23 mouse cellular contexts compared by ENCODE assay signal in the genomic region with DNA sequence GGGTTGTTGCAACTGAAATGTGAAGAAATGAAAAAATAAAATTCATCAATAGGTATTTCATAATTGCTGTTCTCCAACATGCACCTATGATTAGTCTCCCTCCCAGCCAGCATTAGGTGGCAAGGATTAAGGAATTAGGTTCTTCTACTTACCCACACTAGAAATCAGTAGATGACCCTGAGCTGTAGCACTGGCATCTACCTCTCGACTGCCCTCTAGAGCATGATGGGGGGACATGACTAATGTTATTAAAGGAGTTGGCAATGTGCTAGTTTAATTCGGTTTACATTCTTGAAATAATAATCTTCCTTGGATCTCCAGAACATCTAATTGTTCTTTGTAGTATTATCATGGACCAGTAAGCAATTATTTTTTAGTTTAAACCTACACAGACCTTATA.
DNase-seq lines count a peak whose midpoint lies in the region; ATAC-seq and TF ChIP-seq lines count a peak whose summit lies in the region.
"Had no signal": no experiment of that assay in that cellular context is flagged by ENCODE, and none has a peak within 500 bp of the region (broad histone marks: within the 10 kb centered on the region; RNA-seq: fewer than 3 reads in every experiment).

No protein-coding gene starts in this region.

- no peaks in the 10 kb centered on the region for H3K27me3 ChIP-seq in heart, postnatal 0 days (ENCODE audit: control insufficient read depth, insufficient read depth, low read length)
- H3K27me3 ChIP-seq in midbrain, postnatal 0 days (ENCODE audit: insufficient read depth, low read length), result no peaks in the 10 kb centered on the region
- no peaks in the 10 kb centered on the region for H3K27me3 ChIP-seq in midbrain, embryonic 14.5 days (ENCODE audit: control insufficient read depth, insufficient read depth, low read length)
- H3K27me3 ChIP-seq: embryonic facial prominence, embryonic 13.5 days; forebrain, embryonic 15.5 days; limb, embryonic 12.5 days; midbrain, embryonic 13.5 days had no signal

- H3K4me1 ChIP-seq in heart, postnatal 0 days (ENCODE audit: control insufficient read depth, insufficient read depth), result no peaks in the 10 kb centered on the region
- H3K4me1 ChIP-seq in midbrain, postnatal 0 days (ENCODE audit: insufficient read depth, low read length), result no peaks in the 10 kb centered on the region
- no peaks in the 10 kb centered on the region for H3K4me1 ChIP-seq in midbrain, embryonic 14.5 days (ENCODE audit: control insufficient read depth, insufficient read depth, low read length)
- H3K4me1 ChIP-seq: embryonic facial prominence, embryonic 13.5 days; forebrain, embryonic 15.5 days; limb, embryonic 12.5 days; midbrain, embryonic 13.5 days had no signal

- WGBS in heart, postnatal 0 days, result 53% methylated on average over 2 of the region's 2 CpGs
- WGBS in midbrain, postnatal 0 days, result 77% methylated on average over 2 of the region's 2 CpGs
- 79% methylated on average over 2 of the region's 2 CpGs for WGBS in midbrain, embryonic 14.5 days

- no peak for TF ChIP-seq EP300 in heart, postnatal 0 days (IDR thresholded peaks at IDR 0.05; ENCODE audit: low read depth)

- DNase-seq in adrenal gland, postnatal 14 days, result peak; percentile 33
- no peak for DNase-seq in adrenal gland, postnatal 25 days
- DNase-seq in heart, postnatal 0 days (ENCODE audit: low spot score), result no peak
- DNase-seq in heart, adult 9 months (ENCODE audit: low spot score in 2 of 2), result no peak
- no peak for DNase-seq in midbrain, postnatal 0 days (ENCODE audit: low spot score)
- no peak for DNase-seq in midbrain, embryonic 14.5 days
- DNase-seq in ovary, postnatal 10 days (ENCODE audit: low spot score), result no peak
- DNase-seq: cerebellum, adult 2 months; gastrocnemius, postnatal 25 days; heart, postnatal 14 days; lung, postnatal 14 days; right cerebral cortex, postnatal 14 days; spleen, adult 18-20 months; thymus, postnatal 36 days had no signal

- no peaks in the 10 kb centered on the region for H3K9me3 ChIP-seq in heart, postnatal 0 days (replicated peaks; ENCODE audit: control insufficient read depth, low read length)
- no peaks in the 10 kb centered on the region for H3K9me3 ChIP-seq in midbrain, postnatal 0 days (ENCODE audit: low read length)
- H3K9me3 ChIP-seq in midbrain, embryonic 14.5 days (ENCODE audit: control insufficient read depth, low read length), result no peaks in the 10 kb centered on the region
- H3K9me3 ChIP-seq: embryonic facial prominence, embryonic 13.5 days; forebrain, embryonic 15.5 days; limb, embryonic 12.5 days; midbrain, embryonic 13.5 days had no signal

- ATAC-seq in heart, postnatal 0 days (ENCODE audit: insufficient read depth, low read depth), result no peak
- no peak for ATAC-seq in midbrain, postnatal 0 days (ENCODE audit: low FRiP score)
- ATAC-seq in midbrain, embryonic 14.5 days (ENCODE audit: low FRiP score, low TSS enrichment), result no peak
- ATAC-seq: activated CD4-positive, CD25-positive, alpha-beta regulatory T cell, adult 4 months; forebrain, embryonic 15.5 days; midbrain, embryonic 13.5 days had no signal

- no peak overlapping the region for H3K9ac ChIP-seq in heart, postnatal 0 days (replicated peaks; ENCODE audit: low read depth, low read length)
- no peak overlapping the region for H3K9ac ChIP-seq in midbrain, postnatal 0 days (replicated peaks; ENCODE audit: low read length, poor library complexity, severe bottlenecking)
- no peak overlapping the region for H3K9ac ChIP-seq in midbrain, embryonic 14.5 days (replicated peaks; ENCODE audit: low read length)
- H3K9ac ChIP-seq: embryonic facial prominence, embryonic 13.5 days; forebrain, embryonic 15.5 days; hindbrain, embryonic 14.5 days; limb, embryonic 12.5 days; liver, embryonic 14.5 days; midbrain, embryonic 13.5 days had no signal

- TF ChIP-seq CTCF in heart, postnatal 0 days (IDR thresholded peaks at IDR 0.05; ENCODE audit: low read depth), result peak; percentile 16; the same call in 1 of the 2 replicates
- TF ChIP-seq CTCF in midbrain, postnatal 0 days (IDR thresholded peaks at IDR 0.05), result peak; percentile 20

- H3K4me2 ChIP-seq in heart, postnatal 0 days (ENCODE audit: low read depth, low read length), result no peak overlapping the region
- no peak overlapping the region for H3K4me2 ChIP-seq in midbrain, postnatal 0 days (ENCODE audit: low read depth, low read length, poor library complexity, severe bottlenecking)
- H3K4me2 ChIP-seq in midbrain, embryonic 14.5 days (ENCODE audit: low read length), result no peak overlapping the region
- H3K4me2 ChIP-seq: embryonic facial prominence, embryonic 13.5 days; forebrain, embryonic 15.5 days; heart, embryonic 11.5 days; hindbrain, embryonic 14.5 days; limb, embryonic 12.5 days; midbrain, embryonic 13.5 days had no signal

- no peak overlapping the region for H3K27ac ChIP-seq in heart, postnatal 0 days (ENCODE audit: low read depth)
- no peak overlapping the region for H3K27ac ChIP-seq in midbrain, postnatal 0 days (ENCODE audit: low read depth, low read length)
- no peak overlapping the region for H3K27ac ChIP-seq in midbrain, embryonic 14.5 days (replicated peaks; ENCODE audit: low read depth, low read length)
- H3K27ac ChIP-seq: embryonic facial prominence, embryonic 13.5 days; forebrain, embryonic 15.5 days; hindbrain, embryonic 14.5 days; limb, embryonic 12.5 days; liver, embryonic 14.5 days; midbrain, embryonic 13.5 days had no signal

- no peaks in the 10 kb centered on the region for H3K36me3 ChIP-seq in heart, postnatal 0 days (replicated peaks; ENCODE audit: control insufficient read depth, insufficient read depth, low read length)
- no peaks in the 10 kb centered on the region for H3K36me3 ChIP-seq in midbrain, postnatal 0 days (ENCODE audit: insufficient read depth, low read length)
- H3K36me3 ChIP-seq in midbrain, embryonic 14.5 days (ENCODE audit: control insufficient read depth, insufficient read depth, low read length), result no peaks in the 10 kb centered on the region
- H3K36me3 ChIP-seq: embryonic facial prominence, embryonic 13.5 days; forebrain, embryonic 15.5 days; limb, embryonic 12.5 days; midbrain, embryonic 13.5 days had no signal

- H3K4me3 ChIP-seq in heart, postnatal 0 days (ENCODE audit: low read depth, low read length), result no peak overlapping the region
- H3K4me3 ChIP-seq in midbrain, postnatal 0 days (ENCODE audit: low read depth, low read length), result no peak overlapping the region
- H3K4me3 ChIP-seq in midbrain, embryonic 14.5 days (replicated peaks; ENCODE audit: low read depth, low read length), result no peak overlapping the region
- H3K4me3 ChIP-seq: embryonic facial prominence, embryonic 13.5 days; forebrain, embryonic 15.5 days; limb, embryonic 12.5 days; midbrain, embryonic 13.5 days; myocyte had no signal
